Mouse (Mus musculus) mouse embryonic stem cell (cell line): ENCODE results near the gene Tdpoz3.
"Not testable (repeated sequence)": the region's sequence is repeated elsewhere in the genome, so short reads cannot be mapped to it uniquely, and the experiment has no call there.

Experiments used
- in situ Hi-C, 2 experiments: fragments of 300-500 bp; cut with MboI; formaldehyde crosslinking; loops; 1 replicate in 1 of 2; 3 replicates in 1 of 2; pipeline ENCODE4 v1.14.3; 2019 to 2020; ENCODE audit warnings: low sequenced_read_pairs in 2 of 2, low pct_unique_long_range_greater_than_20kb in 1 of 2, mixed read lengths in 1 of 2; ENCODE audit not compliant: unreplicated experiment in 1 of 2

Gene Tdpoz3

DNA sequence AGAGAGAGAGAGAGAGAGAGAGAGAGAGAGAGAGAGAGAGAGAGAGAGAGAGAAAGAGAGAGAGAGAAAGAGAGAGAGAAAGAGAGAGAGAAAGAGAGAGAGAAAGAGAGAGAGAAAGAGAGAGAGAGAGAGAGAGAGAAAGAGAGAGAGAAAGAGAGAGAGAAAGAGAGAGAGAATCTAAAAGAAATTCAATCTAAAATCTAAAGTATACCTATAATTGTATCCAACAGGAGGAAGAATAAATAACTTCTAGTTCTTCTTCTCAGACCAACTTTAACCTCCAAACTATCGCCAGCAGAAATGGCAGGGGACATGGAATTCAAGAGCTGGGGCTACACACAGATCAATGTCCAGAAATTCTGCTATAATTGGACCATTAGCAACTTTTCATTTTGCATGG lies at the start of gene Tdpoz3:
Gene Tdpoz3 (plus strand): TSS at position 301 of the 400 bp plus-strand sequence.
- in situ Hi-C loops = not testable (repeated sequence)

- in situ Hi-C loops = not testable (repeated sequence)
Observed at GRCm38 (mm10) chr3:93796098-93796497, 29.7 kb upstream of the Tdpoz3 start, which contains the start of gene Tdpoz4. Gene Tdpoz4, plus strand, starts transcription at chr3:93796398.

DNA sequence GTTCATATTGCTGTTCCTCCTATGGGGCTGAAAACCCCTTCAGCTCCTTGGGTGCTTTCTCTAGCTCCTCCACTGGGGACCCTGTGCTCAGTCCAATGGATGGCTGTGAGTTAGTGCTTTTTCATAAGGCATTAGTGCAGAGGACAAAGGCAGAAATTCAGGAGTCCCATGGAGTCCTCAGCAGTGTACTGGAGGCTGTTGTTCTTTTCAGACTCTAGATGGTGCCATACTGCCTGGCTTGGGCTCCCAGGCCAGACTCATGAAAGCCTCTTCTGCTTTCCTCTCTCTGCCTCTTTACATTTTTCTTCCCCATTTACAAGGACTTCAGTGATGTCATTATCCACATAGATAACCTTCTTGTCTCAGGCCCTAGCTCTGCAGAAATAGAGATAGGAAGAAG lies 12.5 kb upstream of the Tdpoz3 start:
- in situ Hi-C loops = loop anchor here (5.0 to 25.0 kb wide), 2 partner anchors 201 to 424 kb away; no protein-coding TSS in a partner anchor

DNA sequence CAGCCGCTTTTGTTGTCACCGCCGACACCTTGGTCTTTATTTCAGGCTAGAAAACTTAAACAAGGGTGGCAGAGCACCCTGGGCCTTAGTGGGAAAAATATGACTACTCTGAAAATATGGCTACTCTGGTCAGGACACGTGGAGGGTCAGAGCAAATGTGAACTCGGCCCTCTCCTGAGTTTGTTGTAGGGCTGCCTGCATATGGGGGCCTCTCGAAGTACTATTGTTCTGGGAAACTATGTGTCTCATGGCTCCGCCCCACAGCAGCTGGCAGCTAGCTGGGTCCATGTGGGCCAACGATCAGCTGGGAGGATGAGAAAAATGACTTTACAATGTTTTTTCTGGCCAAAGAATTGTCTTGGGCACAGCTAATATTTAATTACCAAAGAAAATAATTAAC lies 33.1 kb downstream of the Tdpoz3 start:
- in situ Hi-C loops = not testable (repeated sequence)

DNA sequence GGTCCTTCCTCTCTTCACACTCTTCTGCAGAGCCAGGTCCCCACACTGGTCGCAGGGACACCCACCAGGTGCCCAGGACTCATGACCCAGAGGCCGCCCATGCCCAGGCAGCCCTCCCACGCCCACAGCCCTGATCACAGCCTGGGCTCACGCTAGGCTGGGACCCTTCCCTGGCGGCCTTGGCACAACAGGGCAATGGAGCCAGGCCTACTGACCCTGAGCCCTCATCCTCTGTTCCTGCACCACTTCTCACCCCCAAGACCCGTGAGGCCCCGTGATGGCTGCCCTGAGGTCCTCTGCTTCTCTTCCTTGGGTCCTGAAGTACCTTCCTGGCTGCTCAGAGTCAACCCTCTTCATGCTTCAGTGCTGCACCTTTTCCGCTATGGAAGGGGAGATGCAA lies 44.8 kb downstream of the Tdpoz3 start:
- in situ Hi-C loops = not testable (repeated sequence)
